Mouse (Mus musculus) embryo, embryonic 10.5 days (tissue): ENCODE measurements around the gene Slc9a1.

Experiments used
- DNase-seq: peaks from one replicate; pipeline ENCODE4 v3.0.0-alpha.2; 2015; ENCODE audit warnings: low spot score

Gene Slc9a1

DNA sequence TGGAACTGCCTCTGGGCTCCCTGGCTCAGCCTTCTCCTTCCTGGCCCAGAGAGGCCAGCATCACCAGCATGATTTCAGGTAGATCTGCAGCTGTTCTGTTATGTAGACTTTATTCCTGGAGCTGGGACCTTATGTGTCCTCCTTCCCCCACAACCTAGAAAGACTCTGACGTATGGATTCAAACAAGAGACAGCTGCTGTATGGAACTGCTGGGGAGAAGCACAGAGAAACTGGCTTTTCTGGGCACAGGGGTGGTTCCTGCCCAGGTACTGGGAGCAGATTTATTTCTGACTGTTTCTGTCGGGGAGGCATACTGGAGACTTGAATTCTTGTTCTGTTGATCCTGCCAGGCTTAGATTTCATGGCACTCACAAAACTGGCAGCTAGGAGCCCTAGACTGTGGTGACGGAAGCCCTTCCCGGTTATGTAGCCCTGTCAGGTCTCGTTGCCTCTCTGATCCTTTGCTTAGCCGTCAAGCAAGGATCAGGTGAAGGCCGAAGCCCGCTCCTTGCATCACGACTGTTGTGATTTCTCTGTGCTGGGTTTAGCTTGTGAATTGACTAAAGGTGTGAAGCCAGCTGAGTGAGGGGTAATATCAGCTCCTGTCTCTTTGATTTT is 34.2 kb downstream of the Slc9a1 start:
- DNase-seq: no peak

DNA sequence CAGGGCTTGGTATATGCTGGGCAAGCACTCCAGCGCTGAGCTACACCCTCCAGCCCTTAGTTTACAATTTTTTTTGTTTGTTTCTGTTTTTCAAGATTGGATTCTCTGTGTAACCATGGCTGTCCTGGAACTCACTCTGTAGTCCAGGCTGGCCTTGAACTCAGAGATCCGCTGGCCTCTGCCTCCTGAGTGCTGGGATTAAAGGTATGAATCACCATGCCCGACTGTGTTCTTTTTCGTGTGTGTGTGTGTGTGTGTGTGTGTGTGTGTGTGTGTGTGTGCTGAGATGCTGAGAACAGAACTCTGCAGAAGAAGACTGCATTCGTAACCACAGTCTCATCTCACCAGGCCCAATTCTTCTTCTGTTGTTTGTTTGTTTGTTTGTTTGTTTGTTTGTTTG is 34.8 kb downstream of the Slc9a1 start:
- DNase-seq: no peak

DNA sequence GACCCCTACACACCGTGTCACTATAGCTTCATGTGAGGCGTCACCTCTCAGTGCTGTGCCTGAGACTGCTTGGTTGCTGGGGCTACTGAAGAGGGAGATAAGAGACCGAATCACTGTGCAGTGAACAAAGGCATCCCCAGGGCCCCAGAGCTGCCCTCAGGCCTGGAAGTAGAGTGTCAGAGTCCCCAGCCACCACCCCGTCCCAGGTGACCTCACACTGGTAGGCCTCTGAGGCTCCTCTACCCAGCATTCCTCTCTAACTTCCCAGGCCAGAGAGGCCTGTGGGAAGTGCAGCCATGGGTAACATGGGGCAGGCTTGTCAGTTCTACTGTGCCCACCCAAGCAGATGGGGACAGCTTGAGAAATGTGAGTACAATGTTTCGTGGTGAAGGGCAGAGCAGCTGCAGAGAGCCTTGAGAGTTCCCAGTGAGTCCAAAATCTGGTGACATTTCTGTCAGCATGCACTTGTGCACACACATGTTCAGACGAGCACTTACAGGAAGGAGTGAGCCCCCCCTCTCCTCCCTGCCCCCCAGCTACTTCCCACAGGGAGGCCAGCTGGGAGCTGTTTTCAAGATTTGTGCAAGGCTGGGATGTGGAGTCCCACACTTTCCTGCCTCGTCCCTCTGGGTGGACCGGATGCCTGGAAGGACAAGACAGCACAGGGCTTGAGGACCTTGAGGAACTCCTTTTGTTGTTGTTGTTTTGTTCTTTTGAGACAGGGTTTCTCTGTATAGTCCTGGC is 37.0 kb downstream of the Slc9a1 start:
- no peak for DNase-seq

DNA sequence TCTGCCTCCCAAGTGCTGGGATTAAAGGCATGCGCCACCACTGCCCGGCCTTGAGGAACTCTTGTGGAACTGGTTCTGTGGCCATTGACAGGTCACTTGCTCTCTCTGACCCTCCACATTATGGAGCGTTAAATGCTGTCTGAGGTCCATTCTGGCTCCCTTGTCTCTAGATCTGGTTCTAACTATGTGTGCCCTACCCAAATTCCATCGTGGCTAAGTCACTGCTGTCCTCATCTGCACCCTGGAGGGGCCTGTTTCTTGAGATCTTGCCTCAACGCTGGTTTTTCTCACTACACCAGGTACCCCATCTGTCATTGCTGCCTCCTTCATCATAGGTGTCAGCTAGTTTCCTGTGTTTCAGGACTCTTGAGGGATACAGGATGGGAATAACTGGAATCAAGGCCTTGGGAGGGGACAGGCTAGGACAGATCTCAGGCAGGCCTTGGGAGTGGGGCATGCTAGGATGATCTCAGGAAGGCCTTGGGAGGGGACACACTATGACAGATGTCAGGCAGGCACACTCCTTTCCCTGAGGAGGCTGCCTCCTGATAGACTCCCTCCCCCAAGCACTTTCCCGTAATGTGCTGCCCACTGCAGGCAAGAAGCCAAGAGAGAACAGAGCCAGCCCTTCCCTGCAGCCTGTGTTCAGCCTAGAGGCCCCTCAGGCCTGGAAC is 37.7 kb downstream of the Slc9a1 start:
- no peak for DNase-seq

DNA sequence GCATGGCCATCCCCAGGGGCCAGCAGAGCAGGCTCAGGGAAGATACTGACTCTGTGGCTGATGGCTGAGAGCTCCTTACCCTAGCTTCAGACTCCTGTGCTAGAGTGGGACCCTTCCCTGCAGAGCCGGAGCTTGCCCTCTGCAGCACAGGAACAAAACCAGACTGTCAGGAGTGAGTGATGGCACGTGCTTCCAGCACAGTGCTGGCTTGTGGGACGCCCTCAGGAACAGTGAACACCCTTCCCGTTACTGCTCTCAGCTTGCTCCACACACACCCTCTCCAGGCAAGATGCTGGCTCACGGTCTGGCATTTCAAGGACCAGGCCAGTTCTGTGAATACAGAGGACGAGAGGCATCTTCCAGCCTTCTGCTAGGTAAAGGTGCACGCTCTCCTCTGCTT is 38.5 kb downstream of the Slc9a1 start:
- DNase-seq: no peak

DNA sequence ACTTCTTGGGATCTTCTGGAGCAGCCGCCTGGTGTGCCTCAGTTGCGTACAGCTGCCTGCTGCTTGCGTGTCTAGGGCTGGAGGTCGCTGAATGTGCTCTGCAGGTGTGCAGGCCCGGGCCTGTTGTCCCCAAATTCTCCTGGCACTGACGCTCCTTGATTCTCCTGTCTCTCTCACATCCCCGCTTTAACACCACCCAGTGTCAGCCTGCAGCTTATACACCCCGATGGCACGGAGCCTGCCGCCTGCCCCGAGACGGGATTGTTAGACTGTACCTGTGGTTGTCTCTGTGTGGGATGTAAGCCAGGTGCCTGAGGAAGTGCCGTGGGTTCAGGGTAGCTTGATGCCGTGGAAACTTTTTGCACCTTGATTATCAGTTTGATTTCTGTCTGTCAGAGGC is 41.5 kb downstream of the Slc9a1 start:
- DNase-seq: no peak

DNA sequence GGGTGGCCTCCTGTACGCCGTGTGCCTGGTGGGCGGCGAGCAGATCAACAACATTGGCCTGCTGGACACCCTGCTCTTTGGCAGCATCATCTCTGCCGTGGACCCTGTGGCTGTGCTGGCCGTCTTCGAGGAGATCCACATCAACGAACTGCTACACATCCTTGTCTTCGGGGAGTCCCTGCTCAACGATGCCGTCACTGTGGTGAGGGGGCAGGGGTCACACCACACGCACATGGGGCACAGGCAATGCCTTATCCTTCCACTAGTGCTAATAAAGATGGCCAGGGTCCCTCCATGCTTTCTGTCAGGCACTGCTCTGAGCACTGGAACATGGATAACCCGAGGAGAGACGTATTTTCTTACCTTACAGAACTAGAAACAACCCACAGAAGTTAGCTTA is 42.6 kb downstream of the Slc9a1 start:
- DNase-seq: no peak

DNA sequence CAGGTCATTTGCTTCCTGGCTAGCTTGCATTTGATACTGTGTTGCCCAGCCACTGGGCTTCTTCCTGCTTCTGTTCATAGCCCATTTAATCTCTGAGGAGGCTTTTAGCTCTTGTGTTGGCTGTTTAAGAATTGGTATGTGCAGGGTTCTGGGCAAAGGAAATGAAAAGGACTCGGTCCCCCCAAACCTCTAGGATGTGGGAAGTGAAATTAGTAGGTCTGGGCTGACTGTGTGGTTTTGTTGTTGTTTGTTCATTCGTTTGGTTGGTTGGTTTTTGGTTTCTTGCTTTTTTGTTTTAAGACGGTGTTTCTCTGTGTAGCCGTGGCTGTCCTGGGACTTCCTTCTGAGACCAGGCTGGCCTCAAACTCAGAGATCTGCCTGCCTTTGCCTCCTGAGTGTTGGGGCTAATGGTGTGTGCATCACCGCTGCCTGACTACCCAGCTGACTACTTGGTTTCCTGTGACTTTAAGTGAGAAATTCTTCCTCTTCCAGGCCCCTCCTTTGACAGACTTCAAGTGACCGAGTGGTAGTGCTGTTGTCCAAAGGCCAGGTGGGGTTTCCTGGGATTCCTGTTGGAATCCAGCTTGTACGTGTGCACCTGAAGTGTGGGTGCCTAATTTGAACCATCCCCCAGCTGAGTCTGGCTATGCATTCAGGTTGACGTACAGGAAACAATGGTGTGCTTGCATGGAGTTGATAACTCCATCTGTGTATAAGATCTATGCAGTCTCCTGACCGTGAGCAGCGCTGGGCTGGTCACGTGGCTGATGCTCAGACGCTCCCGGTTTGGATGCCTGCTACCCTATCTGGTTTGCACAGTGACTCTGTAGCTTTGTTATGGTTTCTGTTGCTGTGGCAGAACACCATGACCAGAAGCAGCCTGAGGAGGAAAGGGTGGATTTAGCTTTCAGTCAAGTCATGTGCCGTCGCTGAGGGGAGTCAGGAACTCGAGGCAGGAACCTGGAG is 43.4 kb downstream of the Slc9a1 start:
- DNase-seq: no peak

DNA sequence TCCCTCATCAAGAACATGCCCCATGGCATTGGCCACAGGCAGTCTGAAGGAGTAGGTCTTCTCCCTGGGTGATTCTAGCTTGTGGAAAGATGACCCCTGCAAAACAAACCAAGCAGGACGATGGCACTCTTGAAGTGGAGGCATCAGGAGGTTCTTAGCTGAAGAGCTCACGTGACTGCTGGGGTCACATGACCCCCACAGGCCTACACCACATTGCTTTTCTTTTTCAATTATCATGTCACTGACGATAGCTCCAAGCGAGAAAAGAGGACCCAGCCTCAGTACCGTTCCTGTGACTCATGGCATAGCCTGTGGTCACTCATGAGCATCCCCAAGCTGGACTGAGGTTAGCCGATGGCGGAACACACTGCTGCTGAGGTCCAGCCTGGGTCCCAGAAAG is 44.1 kb downstream of the Slc9a1 start:
- no peak for DNase-seq

DNA sequence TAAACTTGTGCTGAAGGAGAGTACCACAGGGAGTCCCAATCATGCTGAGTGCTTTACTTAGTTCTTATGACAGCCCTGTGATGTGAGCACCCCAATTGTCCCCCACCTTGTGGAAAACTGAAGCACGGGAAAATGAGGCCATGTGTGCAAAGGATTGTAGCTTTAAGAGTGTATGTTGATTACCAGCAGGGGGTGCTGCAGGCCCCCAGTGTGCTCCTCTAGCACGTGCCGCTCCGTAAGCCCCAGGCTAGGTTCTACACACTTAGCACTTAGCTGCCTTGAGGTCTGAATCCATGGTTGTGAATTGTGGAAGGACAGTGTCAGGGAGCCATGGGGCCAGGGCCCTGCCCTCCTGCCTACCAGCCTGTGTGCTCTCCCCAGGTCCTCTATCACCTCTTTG is 45.4 kb downstream of the Slc9a1 start:
- no peak for DNase-seq

DNA sequence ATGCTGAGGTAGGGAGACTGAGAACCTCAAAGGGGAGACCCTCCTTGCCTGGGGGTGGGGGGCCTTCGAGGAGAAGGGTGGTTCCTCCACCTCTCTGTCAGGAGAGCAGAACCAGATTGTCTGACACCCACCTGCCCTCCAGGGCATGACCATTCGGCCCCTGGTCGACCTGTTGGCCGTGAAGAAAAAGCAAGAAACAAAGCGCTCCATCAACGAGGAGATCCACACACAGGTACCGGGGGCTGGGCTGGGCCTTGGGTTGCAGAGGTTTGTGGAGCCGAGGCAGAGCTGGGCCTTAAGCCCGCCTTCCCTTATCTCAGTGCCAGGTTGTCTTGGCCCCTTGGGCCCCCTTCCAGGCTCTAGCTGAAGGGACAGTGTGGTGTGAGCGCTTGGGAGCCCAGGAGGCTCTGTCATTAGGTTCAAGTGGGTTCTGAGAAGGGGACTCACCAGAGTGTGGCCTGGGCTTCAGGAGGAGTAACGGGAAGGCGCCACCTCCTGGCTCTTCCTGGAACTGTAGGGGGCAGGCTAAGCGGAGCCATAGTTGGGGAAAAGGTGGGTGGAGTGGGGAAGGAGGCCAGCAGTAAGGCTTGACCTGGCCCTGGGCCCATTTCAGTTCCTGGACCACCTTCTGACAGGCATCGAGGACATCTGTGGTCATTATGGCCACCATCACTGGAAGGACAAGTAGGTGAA is 50.0 kb downstream of the Slc9a1 start:
- peak; percentile 69 for DNase-seq

DNA sequence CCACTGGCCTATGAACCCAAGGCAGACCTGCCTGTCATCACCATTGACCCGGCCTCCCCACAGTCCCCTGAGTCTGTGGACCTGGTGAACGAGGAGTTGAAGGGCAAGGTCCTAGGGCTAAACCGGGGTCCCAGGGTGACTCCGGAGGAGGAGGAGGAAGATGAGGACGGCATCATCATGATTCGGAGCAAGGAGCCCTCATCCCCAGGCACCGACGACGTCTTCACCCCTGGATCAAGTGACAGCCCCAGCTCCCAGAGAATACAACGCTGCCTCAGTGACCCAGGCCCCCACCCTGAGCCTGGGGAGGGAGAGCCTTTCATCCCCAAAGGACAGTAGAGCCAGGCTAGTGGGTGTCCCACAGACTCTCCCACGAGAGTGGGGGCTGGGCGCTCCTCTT is 52.5 kb downstream of the Slc9a1 start:
- DNase-seq: no peak

DNA sequence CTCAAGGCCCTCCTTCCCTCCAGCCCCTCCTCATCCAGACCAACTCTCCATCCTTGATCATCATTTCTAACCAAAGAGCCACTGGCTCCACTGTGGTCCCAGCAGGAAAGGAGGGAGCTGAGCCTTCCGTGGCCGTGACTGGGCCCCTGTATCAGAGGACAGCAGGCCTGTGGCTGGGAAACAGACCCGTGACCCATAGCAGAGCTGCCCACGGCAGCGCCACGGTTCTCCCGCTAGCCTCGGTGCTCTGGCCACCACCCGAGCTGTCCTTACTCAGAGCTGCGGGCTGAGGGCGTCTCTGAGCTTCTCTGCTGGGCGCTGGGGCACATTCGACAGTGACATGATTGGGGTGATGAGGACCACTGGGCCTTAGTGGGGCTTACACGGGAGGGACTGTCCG is 53.1 kb downstream of the Slc9a1 start:
- no peak for DNase-seq

DNA sequence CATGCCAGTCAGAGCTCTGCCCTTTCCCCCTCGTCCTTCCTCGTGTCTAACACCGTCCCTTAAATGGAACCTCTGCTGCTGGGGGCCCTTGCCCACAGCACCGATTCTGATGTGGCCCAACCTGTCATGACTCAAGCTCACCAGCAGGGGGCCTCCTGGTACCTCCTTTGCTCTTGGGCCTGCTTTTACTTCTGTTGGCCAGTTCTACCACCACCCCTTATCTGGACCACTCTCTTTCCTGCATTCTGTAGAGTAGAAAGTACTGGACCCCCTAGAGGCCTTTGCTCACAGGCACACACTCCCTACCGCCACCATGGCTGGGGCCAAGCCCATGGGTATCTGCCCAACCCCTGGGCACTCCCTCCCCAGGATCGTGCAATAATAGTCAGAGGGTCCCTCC is 53.6 kb downstream of the Slc9a1 start:
- DNase-seq: peak; percentile 77

DNA sequence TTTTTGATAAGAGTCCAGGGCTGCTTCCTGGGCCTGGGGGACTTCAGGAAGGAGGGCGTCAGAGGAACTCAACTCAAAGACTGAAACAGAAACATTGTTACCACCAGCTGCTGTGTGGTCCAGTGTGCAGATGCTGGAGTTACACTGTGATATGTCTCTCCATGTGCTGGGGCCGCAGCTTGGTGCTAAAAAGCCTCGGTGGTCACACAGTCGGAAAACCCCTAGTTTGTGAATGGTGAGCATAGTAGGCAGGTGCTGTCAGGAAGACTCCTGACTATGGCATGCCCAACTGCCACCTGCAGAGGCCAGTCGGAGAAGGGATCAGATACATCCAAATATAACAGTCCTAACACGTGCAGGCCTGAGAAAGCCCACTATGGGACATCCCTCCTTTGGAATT is 54.2 kb downstream of the Slc9a1 start:
- no peak for DNase-seq

DNA sequence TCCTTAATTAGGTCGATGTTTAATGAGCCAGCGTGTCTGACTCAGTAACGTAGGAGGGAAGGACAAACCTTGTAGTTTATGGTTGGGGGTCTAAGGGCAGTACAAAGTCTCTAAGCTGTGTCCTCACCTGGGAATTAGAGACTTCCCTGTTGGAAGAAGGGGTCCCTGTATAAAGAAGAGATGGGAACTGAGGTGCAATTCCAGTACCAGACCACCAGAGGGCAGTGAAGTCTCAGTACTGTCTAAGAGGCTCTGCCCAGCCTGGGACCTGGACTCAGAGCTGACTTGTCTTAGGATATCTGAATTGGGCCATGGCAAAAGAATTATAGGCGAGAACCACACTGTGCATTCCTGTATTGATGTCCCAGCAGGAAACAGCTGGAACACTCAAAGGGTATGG is 54.6 kb downstream of the Slc9a1 start:
- DNase-seq: peak; percentile 92

DNA sequence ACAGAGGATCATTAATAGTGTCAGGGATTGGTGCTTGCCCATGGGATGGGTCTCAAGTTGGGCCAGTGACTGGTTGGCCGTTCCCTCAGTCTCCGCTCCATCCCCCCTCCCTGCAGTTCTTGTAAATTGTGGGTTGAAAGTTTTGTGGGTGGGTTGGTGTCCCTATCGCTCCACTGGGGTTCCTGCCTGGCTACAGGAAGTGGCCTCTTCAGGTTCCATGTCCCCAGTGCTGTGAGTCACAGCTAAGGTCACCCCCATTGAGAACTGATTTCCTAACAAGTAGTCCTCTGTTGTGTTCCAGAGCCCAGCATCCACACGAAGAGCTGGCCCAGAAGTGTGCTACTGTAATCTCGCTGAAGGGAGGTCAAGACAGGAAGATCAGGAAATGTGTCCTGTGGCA is 56.6 kb downstream of the Slc9a1 start:
- DNase-seq: no peak

DNA sequence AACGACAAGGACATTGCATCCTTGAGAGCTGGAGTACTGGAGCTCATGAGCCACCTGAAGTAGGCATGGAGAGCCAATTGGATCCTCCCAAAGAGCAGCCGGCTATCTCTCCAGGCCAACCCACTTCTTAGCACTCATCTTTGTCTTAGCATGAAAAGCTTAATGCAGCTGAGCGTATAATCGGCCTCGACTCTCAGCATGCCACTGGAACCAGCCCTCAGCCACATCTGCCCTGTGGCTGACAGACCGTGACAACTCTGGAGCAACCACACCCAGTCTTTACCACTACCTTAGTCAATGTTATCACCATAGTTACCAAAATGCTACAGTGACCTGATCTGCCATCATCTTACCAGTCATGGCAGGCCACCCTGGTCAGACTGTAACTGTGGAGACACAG is 62.0 kb downstream of the Slc9a1 start:
- DNase-seq: no peak

DNA sequence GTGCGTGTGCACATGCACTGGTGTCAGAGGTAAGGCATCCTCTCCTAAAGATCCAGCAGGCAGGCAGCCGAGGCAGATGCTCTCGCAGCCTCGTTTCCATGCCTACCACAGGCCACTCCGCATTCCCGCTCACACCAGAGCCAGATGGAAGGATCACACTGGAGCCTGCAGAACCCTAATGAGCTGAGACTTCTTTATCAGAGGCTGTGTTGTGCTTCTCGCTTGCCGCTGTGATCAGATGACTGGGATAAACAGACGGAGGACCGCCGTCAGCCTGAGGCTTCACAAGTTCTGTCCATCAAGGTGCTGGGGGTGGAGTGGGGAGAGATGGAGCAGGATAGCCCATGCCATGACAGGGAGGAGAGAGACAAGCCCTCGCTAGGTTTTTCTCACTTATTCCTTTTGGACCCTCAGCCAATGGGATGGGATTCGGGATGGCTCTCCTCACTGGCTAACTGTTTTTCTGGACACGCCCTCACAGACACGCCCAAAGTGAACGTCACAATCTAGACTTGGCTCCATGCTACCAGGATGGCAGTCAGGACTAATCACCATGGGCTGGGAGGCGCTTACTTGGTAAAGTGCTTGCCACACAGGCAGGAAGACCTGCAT is 63.2 kb downstream of the Slc9a1 start:
- peak; percentile 69 for DNase-seq

DNA sequence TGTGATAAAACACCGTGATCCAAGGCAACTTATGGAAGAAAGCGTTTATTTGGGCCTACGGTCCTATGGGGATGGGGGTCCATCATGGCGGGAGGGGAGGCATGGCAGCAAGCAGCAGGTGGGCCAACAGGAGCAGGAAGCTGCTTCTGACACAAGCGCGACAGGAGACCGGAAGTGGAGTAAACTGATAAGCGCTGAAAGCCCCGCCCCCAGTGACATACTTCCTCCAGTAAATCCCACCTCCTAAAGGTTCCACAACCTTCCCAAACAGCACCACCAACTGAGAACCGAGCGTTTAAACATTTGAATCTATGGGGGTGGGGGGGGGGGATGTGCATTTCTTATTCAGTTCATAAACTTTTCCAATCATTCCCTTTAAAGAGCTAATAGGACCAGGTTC is 66.4 kb downstream of the Slc9a1 start:
- DNase-seq: no peak
